Mouse (Mus musculus) cerebellum, postnatal 14 days (tissue): ENCODE results near the gene Col6a4.

ENCODE experiments used
- DNase-seq, 2 experiments: peaks; one replicate each; pipeline ENCODE4 v3.0.0; 2021; ENCODE audit warnings: mixed read lengths in 2 of 2

Gene Col6a4

DNA sequence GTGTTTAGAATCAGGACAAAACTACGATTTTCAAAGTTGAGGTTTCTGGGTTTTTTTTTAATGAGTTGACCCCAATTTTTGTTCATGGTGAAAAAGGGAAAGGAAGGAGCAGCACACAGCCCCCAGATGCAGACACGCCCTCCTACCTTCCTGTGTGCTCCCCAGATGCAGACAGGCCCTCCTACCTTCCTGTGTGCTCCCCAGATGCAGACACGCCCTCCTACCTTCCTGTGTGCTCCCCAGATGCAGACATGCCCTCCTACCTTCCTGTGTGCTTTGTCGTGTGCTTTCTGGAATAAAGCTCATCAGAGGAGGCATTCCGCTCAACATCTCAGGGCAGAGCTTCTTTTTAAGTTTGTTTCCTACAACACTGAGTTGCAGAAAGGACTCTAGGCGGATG, 24.9 kb downstream of the Col6a4 start:
- DNase-seq = no peak

DNA sequence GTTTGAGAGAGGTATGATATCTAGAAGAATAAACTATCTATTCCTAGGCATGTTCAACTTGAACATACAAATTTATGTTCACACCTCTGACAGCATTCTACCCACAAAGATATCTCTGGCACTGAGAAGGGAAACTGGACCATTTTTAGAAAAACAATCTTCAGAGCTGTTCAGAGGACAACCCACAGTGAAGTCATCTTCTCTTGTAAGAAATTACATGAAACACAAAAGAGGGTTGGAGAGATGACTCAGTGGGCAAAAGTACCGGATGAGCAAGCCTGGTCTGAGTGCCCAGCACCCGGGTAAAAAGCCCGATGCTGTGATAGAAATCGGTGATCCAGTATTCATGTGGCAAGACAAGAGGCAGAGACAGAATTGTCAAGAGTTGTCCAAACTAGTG, 43.1 kb downstream of the Col6a4 start:
- DNase-seq = no peak

DNA sequence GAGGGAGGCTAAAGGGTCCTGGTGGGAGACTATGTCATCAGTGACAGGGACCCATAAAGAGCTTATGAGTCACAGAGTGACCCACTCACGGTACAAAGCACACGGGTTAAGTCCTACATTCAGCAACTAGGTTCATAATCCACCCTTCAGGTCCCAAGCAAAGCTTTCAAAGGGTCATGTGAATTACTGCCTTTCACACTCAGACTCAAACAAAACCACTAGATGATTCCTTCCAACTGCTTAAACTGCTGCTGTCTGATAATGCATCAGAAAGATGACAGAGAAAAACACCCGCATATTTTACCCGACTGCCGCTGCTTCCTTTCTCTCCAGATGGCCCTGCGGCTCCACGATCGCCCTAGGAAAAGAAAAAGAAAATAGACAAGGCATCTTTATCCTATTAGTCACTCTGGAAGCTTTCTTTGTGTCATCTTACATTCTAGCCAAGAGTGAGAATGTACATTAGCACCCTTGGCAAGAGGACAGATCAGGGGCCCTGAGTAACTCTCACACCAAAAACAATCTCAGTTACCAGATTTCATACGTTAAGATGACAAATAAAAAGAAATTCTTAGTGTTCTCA, 52.6 kb downstream of the Col6a4 start:
- DNase-seq = no peak

DNA sequence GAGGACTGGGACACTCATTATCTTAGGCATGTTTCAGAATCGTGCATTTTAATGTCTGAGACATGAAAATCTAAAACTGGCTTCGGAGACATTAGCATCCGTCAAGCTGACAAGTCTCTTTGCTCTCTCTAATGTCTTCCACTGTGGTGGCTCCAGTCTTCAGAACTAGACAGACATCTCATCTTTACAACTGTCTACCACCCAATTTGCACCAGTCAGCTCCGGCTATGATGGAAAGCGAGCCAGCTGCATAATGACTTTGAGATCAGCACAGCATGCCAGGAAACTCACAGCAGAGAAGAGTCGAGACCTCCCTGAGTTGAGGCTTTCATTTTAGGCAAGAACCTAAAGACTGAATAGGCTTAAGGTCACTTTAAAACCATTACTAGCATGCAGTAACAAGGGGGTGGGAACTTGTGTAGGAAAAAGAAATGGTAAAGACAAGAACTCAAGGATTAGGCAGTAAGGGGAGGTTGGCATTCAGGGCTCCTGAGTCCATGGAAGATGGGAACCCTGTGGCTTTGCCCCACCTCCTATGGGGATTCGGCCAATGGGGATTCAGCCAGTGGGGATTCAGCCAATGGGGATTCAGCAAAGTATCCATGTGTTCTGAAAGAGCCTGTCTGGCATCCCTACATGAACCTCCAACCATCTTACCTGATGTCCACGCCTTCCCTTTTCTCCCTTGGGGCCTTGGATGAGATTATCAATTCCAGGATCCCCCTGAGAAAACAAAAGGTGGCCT, 56.5 kb downstream of the Col6a4 start:
- DNase-seq = peak in 1 of 2 experiments; percentile 24

DNA sequence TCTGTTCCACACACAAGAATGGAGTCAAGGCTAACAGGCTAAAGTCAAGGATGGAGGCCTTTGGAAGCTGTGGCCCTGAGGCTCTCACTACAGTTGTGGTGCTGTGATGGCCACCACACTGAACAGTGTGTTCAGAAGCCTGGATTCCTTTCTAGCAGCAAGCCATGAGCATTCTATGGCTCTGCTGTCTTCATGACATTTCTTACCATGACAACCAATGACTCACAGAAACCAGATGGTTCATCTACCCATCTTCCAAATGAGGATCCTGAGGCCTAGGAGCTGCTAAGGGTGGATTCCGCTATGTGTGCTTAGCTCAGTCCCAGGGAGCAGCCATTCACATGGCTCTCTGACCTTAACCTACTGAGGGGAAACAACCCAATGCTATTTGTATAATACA, 57.3 kb downstream of the Col6a4 start:
- DNase-seq = no peak

DNA sequence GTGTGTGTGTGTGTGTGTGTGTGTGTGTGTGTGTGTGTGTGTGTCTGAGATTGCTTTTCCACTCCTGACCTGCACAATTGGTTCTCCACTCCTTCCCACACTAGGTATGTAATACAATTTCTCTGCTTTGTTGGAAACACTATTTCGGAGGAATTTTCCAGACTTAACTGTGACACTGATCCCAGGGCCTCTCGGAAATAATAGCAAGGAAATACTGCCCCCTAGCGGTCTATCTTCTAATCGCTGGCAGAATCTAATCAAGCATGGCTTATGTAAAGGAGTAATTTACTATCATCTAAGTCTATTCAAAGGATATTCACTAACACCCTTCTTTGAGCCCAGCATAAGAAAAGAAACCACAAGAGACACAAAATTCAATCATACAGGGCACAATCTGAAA, 57.7 kb downstream of the Col6a4 start:
- peak; percentile 81 to 82 for DNase-seq

DNA sequence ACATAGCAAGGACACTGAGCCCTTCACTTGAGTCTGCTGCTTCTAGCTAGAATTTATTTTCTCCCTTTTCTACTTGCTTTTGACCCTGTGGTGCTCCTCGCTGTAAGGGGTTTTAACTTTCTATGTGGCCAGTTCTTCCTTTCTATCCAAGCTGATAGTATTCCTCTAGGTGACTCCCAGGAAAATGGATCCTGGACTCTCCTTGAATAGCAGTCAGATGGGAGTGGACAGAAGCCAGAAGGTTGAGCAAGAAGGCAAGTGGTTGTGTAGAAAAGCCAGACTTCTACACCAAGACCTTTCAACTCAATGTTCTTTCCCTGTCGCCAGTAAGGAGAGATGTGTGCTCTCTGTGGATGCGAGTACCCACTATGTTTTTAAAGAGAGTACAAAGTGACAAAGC, 80.9 kb downstream of the Col6a4 start:
- no peak for DNase-seq

DNA sequence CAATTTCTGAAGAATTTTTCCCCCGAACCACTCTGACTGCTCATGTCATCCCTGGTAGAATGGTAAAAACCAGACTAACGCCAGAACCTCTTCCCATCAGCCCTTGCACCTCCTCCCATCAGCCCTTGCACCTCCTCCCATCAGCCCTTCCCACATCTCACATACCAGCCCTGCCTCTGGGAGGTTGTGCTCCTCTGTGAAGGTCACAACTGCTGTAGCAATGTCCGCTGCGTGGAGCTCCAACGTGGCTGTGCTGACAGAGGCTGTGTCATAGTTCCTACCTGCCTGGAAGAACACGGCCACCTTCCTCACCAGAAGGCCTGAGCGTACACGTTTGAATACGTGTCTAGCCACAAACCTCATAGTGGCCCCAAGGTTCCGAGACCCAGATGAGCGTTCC, 83.4 kb downstream of the Col6a4 start:
- no peak for DNase-seq

DNA sequence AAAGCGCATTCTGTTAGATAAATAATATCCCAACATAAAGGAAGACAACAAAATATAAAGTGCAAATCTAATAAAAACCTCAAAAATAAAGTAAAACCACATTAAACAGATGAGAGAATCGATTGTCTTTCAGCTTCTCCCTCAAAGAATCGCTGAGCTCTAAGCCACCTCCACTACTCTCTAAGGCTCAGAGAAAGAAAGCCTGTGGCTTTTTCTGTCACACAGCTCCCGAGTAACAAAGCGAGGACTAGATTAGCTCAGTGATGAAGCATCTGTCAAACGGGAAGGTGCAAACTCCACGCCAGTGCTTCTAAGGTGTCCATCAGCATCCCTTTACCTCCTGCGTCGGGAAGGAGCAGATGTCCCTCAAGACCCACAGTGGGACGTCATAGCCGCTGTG, 98.6 kb downstream of the Col6a4 start:
- DNase-seq = no peak

DNA sequence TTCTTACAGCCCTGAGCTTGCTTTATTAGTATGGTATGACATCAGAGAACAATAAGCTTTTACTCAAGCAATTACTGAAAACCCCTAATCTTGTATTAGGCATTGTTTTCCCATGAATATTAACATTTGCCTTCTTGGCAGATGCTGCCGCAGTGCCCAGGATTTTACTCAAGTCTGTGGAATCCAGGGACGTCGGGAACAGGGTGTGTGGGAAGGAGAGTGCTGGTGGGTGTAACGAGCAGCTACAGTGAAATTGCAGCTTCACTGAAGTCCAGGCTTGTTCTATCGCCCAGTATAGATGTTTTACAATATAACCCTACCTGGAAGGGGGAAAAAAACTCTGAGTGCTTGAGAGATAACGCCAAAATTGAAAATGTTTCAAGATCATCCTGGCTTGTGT, 104.2 kb downstream of the Col6a4 start:
- DNase-seq = no peak

DNA sequence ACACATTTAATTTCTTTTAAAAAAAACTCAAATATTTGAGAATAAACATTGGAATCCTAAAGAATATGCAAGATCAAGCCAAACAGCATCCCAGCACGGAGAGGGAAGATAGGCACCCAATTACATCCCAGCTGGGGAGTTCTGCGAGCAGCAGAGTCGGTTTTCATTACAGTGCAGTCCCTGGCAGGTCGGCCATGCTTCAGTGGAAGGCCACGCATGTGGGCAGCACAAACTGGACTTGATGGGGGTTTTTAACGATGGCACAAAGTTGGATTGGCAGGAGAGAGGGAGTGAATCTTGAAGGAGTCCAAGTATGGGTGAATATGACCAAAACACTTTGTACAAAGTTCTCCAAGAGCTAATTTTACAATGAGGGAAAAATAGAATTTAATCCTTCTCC, 106.5 kb downstream of the Col6a4 start:
- no peak for DNase-seq

DNA sequence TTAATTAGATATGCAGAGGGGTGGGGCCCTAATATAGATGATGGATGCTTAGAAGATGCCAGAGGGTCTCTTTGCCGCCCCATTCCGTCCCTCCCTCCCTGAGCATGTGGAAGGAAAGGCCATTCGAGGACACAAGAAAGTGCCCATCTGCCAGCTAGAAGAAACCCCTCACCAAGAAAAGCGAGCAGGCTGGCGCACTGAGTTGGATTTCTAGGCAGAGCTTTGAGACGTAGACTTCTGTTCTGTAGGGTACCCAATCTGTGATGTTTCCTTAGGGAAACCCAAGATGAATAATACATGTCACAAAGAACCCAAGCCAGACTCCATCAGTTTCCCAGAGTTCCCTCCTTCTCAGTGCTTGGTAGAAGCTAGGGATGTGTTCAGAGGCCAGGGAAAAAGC, 107.1 kb downstream of the Col6a4 start:
- DNase-seq = no peak

DNA sequence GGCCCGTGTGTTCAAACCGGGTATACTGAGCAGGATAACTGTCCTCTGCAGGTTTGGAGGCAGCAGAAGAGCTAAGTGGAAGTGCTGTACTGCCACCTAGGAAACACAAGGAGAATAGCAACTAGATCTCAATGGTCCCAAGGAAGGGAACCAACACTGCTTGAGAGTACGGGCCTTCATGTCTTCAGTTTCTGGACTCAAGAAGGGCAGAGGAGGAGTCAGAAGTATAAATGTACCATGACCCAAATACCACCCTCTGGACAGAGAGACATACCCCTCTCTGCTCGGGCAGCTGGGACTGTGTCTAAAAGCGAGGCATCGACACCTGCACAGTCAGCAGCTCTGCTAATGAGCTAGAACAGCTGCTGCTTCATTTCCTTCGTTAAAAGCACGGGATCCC, 108.5 kb downstream of the Col6a4 start:
- DNase-seq = peak; percentile 17 to 37

DNA sequence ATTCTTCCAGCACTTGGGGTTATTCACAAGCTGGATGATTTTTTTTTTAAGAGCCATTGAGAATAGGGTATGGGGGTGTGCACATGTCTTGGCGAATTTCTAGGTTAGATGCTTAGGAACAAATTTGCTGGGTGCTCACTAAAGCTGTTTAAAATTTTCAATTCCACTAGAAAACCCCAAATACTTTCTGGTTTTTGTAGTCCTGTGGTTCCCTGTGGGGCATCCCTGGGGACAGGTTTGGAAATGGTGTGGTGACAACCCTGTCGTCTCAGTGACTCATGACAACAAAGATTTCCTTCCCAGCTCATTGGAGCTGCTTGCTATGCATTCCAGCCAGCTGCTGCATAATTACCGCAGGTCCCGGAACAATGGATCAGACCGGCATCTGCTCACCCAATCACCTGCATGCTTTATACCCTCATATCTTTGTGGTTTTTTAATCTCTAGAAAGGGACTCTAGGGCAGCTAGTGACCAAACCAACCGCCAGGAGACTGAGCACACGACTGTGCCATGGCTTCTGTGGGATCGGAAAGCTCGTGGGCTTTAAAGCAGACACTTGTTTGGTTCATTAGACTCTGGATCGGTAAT, 111.6 kb downstream of the Col6a4 start:
- DNase-seq = no peak

DNA sequence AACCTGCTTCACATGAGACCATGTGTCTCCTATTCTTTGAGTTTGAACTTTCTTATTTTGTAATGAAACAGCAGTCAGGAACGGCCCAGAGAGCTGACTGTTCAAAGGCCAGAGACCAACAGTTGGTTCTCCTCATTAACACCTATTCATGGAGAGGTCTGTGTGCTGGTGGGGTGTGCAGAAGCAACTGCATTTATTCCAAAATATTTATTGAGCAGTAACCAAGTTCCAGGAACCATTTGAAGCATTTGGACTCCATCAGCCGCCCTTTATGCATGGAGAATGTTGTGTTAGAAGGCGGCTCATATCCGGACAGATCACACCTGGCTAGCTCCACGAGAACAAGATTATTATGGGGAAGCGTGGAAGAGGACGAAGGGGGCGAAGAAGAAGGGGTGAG, 118.1 kb downstream of the Col6a4 start:
- DNase-seq = no peak

DNA sequence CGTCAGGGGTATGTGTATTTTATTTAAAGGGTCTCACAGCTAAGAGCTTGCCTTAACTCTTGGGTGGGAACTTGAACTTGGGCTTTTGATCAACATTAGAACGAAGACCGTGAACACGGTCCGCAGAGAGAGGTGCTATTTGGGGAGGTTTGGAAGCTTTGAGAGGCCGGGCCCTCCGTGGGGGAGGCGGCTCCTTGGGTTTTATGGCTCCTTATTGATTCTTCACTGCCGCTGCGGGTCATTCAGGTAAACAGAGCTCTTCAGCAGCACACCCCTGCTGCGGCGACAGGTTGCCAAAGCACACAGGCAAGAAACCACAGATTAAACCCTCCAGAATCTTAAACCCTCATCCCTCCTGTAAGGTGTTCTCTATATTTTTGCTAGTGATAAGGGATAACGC, 119.7 kb downstream of the Col6a4 start:
- no peak for DNase-seq

DNA sequence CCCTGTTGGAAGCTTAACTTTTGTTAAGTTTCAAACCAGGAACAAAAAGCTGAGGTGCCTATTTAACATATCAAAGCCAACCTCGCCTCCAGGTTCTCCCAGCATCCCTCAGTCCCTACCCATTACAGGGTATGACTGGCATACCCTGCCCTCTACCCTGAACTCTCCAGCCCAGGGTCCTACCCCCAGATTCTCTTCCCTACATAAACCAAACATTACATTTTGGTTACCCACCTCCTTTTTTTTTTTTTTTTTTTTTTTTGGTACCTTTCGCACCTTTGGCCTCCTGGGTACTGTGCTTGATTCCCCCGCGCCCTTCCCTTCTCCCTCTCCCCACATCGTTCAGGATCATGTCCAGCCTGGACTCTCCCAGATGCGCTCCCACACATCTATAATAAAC, 120.3 kb downstream of the Col6a4 start:
- no peak for DNase-seq

DNA sequence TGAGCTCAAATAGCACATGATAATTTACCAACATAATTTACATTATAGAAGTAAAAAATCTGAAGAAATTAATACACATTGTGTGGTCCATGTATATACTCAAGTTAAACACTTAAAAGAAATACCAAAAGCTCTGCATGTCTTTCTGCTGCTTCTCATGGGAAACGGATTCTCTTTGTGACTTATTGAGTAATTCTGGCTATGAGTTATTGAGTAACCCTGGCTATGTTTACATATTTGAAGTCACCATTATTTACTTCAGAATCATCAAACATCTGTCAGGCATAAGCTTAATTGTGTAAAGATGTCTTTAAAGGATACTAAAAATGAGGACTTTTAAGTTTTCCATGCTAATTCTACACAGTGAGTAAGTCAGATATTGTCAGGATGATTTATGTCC, 122.8 kb downstream of the Col6a4 start:
- no peak for DNase-seq

DNA sequence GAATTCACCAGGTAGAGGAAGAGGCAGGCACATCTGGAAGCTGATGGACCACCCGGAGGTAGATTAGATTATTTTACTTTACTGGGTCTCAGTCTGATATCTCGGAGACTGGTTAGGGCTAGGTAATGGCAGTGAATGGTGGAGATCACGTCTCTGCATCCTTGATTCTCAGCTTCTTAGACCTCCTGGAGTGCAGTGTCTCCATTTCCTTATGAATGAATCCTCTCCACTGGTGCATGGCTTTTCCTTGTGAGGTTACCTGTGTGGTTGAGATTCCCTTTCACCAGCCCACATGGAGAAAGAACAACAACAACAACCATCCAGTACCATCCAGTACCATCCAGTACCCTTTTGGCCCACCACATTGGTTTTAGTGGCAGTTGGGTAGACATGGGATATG, 124.6 kb downstream of the Col6a4 start:
- no peak for DNase-seq

DNA sequence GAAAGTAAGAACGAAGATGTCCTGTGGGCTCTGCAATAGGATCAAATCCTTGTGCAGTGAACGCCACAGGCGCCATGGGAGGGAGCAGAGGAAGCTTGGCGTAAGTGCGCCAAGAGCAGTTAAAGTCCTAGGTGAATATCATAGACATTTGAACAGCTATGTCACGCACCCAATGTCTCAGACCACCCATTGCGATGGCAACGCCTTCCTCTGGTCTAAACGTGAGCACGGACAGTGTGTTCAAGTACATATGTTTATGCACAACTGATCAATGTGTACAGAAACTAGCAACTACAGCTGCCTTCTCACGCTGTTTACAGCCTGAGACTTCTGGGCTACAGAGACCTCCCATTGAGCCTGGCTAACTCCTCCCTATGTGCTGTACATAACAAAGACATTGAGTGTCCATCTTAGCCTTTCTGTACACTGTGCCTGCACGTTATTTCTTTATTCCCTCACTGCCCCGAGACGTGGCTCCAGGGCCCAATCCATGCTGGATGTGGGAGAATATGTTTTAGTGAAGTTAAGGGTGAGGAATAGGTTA, 125.2 kb downstream of the Col6a4 start:
- no peak for DNase-seq

DNA sequence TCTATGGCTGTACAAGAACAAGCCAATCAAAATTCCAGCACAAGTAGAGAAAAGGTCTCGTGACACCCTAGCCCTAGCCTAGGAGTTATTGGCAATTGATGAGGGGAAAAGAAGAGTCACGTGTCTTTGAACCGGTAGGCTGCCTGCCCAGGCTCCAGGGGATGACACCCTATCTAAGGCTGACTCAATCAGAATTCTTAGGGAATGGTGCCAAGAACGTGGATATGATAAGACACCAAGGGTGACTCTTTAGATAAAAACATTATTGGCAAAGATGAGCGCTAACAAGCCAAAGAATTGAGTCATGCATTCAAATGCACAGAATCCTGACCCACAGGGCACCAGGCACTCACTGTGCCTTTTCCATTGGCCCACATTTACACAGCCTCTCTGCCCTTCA, 125.7 kb downstream of the Col6a4 start:
- DNase-seq = no peak

DNA sequence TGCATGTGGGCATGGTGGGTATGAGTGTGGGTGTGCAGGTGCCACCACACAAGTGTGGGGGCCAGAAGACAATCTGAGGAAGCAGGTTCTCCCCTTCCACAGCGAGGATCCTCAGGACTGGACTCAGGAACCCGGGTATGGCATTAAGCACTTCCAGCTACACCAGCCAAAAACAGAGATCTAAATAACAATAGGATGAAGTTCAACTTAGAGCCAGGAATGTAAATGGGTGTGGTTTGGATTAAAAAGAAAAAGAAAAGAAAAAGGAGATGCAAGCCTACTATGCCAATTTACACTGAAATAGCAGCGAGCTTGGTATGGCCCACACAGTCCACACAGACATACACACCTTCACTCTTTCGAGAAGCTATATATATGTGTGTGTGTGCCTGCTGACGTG, 128.6 kb downstream of the Col6a4 start:
- no peak for DNase-seq

DNA sequence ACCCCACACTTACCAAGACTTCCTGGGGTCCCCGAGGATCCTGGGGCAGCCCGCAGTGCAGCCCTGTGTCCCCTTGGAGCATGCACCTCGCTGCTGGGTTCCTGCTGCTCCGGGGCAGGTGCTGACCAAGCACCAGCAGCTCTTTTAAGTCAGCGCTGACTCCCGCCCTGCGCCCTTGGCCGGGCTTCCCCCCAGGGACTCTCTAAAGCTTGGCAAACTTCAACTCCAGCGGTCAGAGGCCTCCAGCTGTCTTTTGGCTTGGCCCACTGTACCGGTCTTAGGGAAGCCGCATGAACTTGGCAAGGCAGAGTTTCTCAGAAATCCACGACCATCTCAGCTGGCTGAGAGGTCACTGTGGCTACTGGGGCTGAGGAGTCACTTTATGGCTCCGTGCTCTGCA, 136.1 kb downstream of the Col6a4 start, which contains the start of gene Col6a5:
Gene Col6a5 (minus strand): TSS at position 111 of the 400 bp plus-strand sequence.
- peak in 1 of 2 experiments; percentile 4 for DNase-seq

DNA sequence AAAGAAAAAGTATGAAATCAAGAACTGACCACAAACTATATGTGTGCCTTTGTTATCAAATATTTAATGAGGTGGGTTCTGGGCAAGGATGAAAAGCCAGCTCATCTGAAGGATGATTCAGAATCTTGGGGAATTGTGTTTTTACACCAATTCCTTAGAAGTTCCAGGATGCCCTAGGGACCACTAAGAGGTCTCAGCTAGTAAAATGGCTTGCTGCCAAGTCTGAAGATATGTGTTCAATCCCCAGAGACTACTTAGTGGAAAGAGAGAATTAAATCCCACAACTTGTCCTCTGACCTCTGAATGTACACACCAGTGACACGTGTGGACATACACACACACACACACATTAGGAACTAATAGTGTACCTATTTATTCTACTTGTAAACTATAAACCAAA, 137.5 kb downstream of the Col6a4 start:
- DNase-seq = no peak
